Comparison of ENCODE assay signal across 21 mouse cellular contexts in genomic region chr10:103030931-103031330, GRCm38 (mm10). TPM values are rescaled to one million over a fixed set of nuclear protein-coding genes. Genes with fewer than 3 reads are reported as not detected.
DNase-seq lines count a peak whose midpoint lies in the region; ATAC-seq and TF ChIP-seq lines count a peak whose summit lies in the region.
"Had no signal": no experiment of that assay in that cellular context is flagged by ENCODE, and none has a peak within 500 bp of the region (broad histone marks: within the 10 kb centered on the region; RNA-seq: fewer than 3 reads in every experiment).

No protein-coding gene starts in this region.

- no peak overlapping the region for H3K9ac ChIP-seq in hindbrain, embryonic 11.5 days (ENCODE audit: low read depth, low read length)
- H3K9ac ChIP-seq in hindbrain, embryonic 14.5 days, result no peak overlapping the region
- H3K9ac ChIP-seq in midbrain, embryonic 16.5 days (ENCODE audit: low read depth, low read length), result no peak overlapping the region
- H3K9ac ChIP-seq in embryonic facial prominence, embryonic 13.5 days, result peak overlapping the region; percentile 98
- no peak overlapping the region for H3K9ac ChIP-seq in stomach, postnatal 0 days (ENCODE audit: low read length)
- H3K9ac ChIP-seq: limb, embryonic 15.5 days; liver, embryonic 15.5 days; neural tube, embryonic 12.5 days had no signal

- H3K9me3 ChIP-seq in hindbrain, embryonic 11.5 days (ENCODE audit: control insufficient read depth, low read length), result no peaks in the 10 kb centered on the region
- H3K9me3 ChIP-seq in hindbrain, embryonic 14.5 days (ENCODE audit: control insufficient read depth, low read length), result no peaks in the 10 kb centered on the region
- no peaks in the 10 kb centered on the region for H3K9me3 ChIP-seq in midbrain, embryonic 10.5 days (replicated peaks)
- H3K9me3 ChIP-seq in midbrain, embryonic 16.5 days (replicated peaks; ENCODE audit: control insufficient read depth, low read length, poor library complexity, severe bottlenecking), result no peaks in the 10 kb centered on the region
- no peaks in the 10 kb centered on the region for H3K9me3 ChIP-seq in embryonic facial prominence, embryonic 10.5 days
- no peaks in the 10 kb centered on the region for H3K9me3 ChIP-seq in embryonic facial prominence, embryonic 13.5 days
- no peaks in the 10 kb centered on the region for H3K9me3 ChIP-seq in stomach, postnatal 0 days (ENCODE audit: control insufficient read depth, low read length)
- H3K9me3 ChIP-seq: heart, embryonic 10.5 days; hindbrain, embryonic 10.5 days; limb, embryonic 15.5 days; liver, embryonic 15.5 days; neural tube, embryonic 12.5 days had no signal

- H3K4me1 ChIP-seq in hindbrain, embryonic 11.5 days (replicated peaks; ENCODE audit: control insufficient read depth, insufficient read depth, low read length), result peaks cover 3% of the 10 kb centered on the region
- H3K4me1 ChIP-seq in hindbrain, embryonic 14.5 days (replicated peaks; ENCODE audit: control insufficient read depth, insufficient read depth, low read length), result no peaks in the 10 kb centered on the region; the same call in 1 of the 2 replicates
- peaks cover 41% of the 10 kb centered on the region for H3K4me1 ChIP-seq in midbrain, embryonic 10.5 days
- peaks cover 5% of the 10 kb centered on the region; the same call in 1 of the 2 replicates for H3K4me1 ChIP-seq in midbrain, embryonic 16.5 days (ENCODE audit: control insufficient read depth, insufficient read depth, low read length)
- H3K4me1 ChIP-seq in embryonic facial prominence, embryonic 10.5 days, result peaks cover 28% of the 10 kb centered on the region
- H3K4me1 ChIP-seq in embryonic facial prominence, embryonic 13.5 days, result peaks cover 17% of the 10 kb centered on the region; the same call in 1 of the 2 replicates
- H3K4me1 ChIP-seq in stomach, postnatal 0 days (replicated peaks; ENCODE audit: control insufficient read depth, insufficient read depth), result no peaks in the 10 kb centered on the region

- peak; percentile 44 for DNase-seq in hindbrain, embryonic 11.5 days (ENCODE audit: low spot score)
- no peak for DNase-seq in hindbrain, embryonic 14.5 days (ENCODE audit: low spot score)
- DNase-seq in midbrain, embryonic 10.5 days (ENCODE audit: low spot score), result peak; percentile 14
- DNase-seq in embryonic facial prominence, embryonic 10.5 days (ENCODE audit: low spot score), result no peak
- DNase-seq in stomach, postnatal 0 days (ENCODE audit: low spot score), result no peak
- DNase-seq: cerebellum, adult 2 months; gastrocnemius, adult 2 months; kidney, adult 18-20 months; layer of hippocampus, postnatal 36 days; right cerebral cortex, postnatal 14 days; spleen, adult 18-20 months; thymus, adult 2 months had no signal

- WGBS in hindbrain, embryonic 11.5 days, result 4% methylated on average over 11 of the region's 11 CpGs
- 3% methylated on average over 11 of the region's 11 CpGs for WGBS in hindbrain, embryonic 14.5 days
- 2% methylated on average over 11 of the region's 11 CpGs for WGBS in midbrain, embryonic 10.5 days
- 6% methylated on average over 11 of the region's 11 CpGs for WGBS in midbrain, embryonic 16.5 days
- 3% methylated on average over 11 of the region's 11 CpGs for WGBS in embryonic facial prominence, embryonic 10.5 days
- 2% methylated on average over 11 of the region's 11 CpGs for WGBS in embryonic facial prominence, embryonic 13.5 days
- 3% methylated on average over 11 of the region's 11 CpGs for WGBS in stomach, postnatal 0 days

- no peak for TF ChIP-seq CTCF in stomach, postnatal 0 days (IDR thresholded peaks at IDR 0.05; ENCODE audit: low read depth)

- H3K4me3 ChIP-seq in hindbrain, embryonic 11.5 days (ENCODE audit: low read depth, low read length), result no peak overlapping the region
- H3K4me3 ChIP-seq in hindbrain, embryonic 14.5 days (replicated peaks; ENCODE audit: low read length), result no peak overlapping the region
- H3K4me3 ChIP-seq in midbrain, embryonic 10.5 days, result no peak overlapping the region
- no peak overlapping the region for H3K4me3 ChIP-seq in midbrain, embryonic 16.5 days (ENCODE audit: low read depth, low read length)
- H3K4me3 ChIP-seq in embryonic facial prominence, embryonic 10.5 days, result peak overlapping the region; percentile 65
- H3K4me3 ChIP-seq in embryonic facial prominence, embryonic 13.5 days, result peak overlapping the region; percentile 70
- no peak overlapping the region for H3K4me3 ChIP-seq in stomach, postnatal 0 days (ENCODE audit: low read depth, low read length)
- H3K4me3 ChIP-seq: gastrocnemius, adult 2 months; layer of hippocampus, adult 2 months; limb, embryonic 15.5 days; liver, embryonic 15.5 days; neural tube, embryonic 12.5 days had no signal

- no peak overlapping the region for H3K27ac ChIP-seq in hindbrain, embryonic 11.5 days (ENCODE audit: low read depth, low read length)
- no peak overlapping the region for H3K27ac ChIP-seq in hindbrain, embryonic 14.5 days
- H3K27ac ChIP-seq in midbrain, embryonic 10.5 days (replicated peaks), result no peak overlapping the region
- no peak overlapping the region for H3K27ac ChIP-seq in midbrain, embryonic 16.5 days (ENCODE audit: low read length)
- H3K27ac ChIP-seq in embryonic facial prominence, embryonic 10.5 days (replicated peaks), result peak overlapping the region; percentile 88; the same call in 1 of the 2 replicates
- peak overlapping the region; percentile 99 for H3K27ac ChIP-seq in embryonic facial prominence, embryonic 13.5 days
- no peak overlapping the region for H3K27ac ChIP-seq in stomach, postnatal 0 days (replicated peaks)
- H3K27ac ChIP-seq: gastrocnemius, adult 2 months; heart, embryonic 10.5 days; hindbrain, embryonic 10.5 days; layer of hippocampus, adult 2 months; limb, embryonic 15.5 days; liver, embryonic 15.5 days; neural tube, embryonic 12.5 days had no signal

- H3K4me2 ChIP-seq in hindbrain, embryonic 11.5 days (replicated peaks; ENCODE audit: low read depth, low read length), result no peak overlapping the region
- H3K4me2 ChIP-seq in hindbrain, embryonic 14.5 days (replicated peaks), result no peak overlapping the region
- no peak overlapping the region for H3K4me2 ChIP-seq in midbrain, embryonic 16.5 days (ENCODE audit: low read length)
- peak overlapping the region; percentile 62 for H3K4me2 ChIP-seq in embryonic facial prominence, embryonic 13.5 days
- no peak overlapping the region for H3K4me2 ChIP-seq in stomach, postnatal 0 days (replicated peaks; ENCODE audit: low read depth)
- H3K4me2 ChIP-seq: limb, embryonic 15.5 days; liver, embryonic 15.5 days; neural tube, embryonic 12.5 days had no signal

- no peak for TF ChIP-seq EP300 in stomach, postnatal 0 days (optimal IDR thresholded peaks at IDR 0.05)

- H3K27me3 ChIP-seq in hindbrain, embryonic 11.5 days (ENCODE audit: control insufficient read depth, insufficient read depth, low read length), result peaks cover 77% of the 10 kb centered on the region
- H3K27me3 ChIP-seq in hindbrain, embryonic 14.5 days (ENCODE audit: control insufficient read depth, insufficient read depth, low read length), result peaks cover 90% of the 10 kb centered on the region
- peaks cover 98% of the 10 kb centered on the region for H3K27me3 ChIP-seq in midbrain, embryonic 10.5 days (ENCODE audit: low read depth, poor library complexity, severe bottlenecking)
- H3K27me3 ChIP-seq in midbrain, embryonic 16.5 days (ENCODE audit: control insufficient read depth, insufficient read depth, low read depth, low read length), result peaks cover 54% of the 10 kb centered on the region
- peaks cover 98% of the 10 kb centered on the region for H3K27me3 ChIP-seq in embryonic facial prominence, embryonic 10.5 days (replicated peaks; ENCODE audit: low read depth, poor library complexity, severe bottlenecking)
- H3K27me3 ChIP-seq in embryonic facial prominence, embryonic 13.5 days, result peaks cover 61% of the 10 kb centered on the region
- peaks cover 28% of the 10 kb centered on the region; the same call in 1 of the 2 replicates for H3K27me3 ChIP-seq in stomach, postnatal 0 days (ENCODE audit: control insufficient read depth, insufficient read depth, low read length)

- no peaks in the 10 kb centered on the region for H3K36me3 ChIP-seq in hindbrain, embryonic 11.5 days (ENCODE audit: control insufficient read depth, insufficient read depth, low read length)
- H3K36me3 ChIP-seq in hindbrain, embryonic 14.5 days (replicated peaks; ENCODE audit: control insufficient read depth, insufficient read depth), result no peaks in the 10 kb centered on the region
- no peaks in the 10 kb centered on the region for H3K36me3 ChIP-seq in midbrain, embryonic 10.5 days
- no peaks in the 10 kb centered on the region for H3K36me3 ChIP-seq in midbrain, embryonic 16.5 days (ENCODE audit: control insufficient read depth, insufficient read depth, low read length)
- no peaks in the 10 kb centered on the region for H3K36me3 ChIP-seq in embryonic facial prominence, embryonic 10.5 days (replicated peaks)
- H3K36me3 ChIP-seq in embryonic facial prominence, embryonic 13.5 days, result no peaks in the 10 kb centered on the region
- H3K36me3 ChIP-seq in stomach, postnatal 0 days (ENCODE audit: control insufficient read depth, insufficient read depth, low read length), result no peaks in the 10 kb centered on the region
- H3K36me3 ChIP-seq: heart, embryonic 10.5 days; hindbrain, embryonic 10.5 days; limb, embryonic 15.5 days; liver, embryonic 15.5 days; neural tube, embryonic 12.5 days had no signal

- ATAC-seq in hindbrain, embryonic 11.5 days (ENCODE audit: low FRiP score), result no peak
- ATAC-seq in hindbrain, embryonic 14.5 days (ENCODE audit: low FRiP score), result no peak
- no peak for ATAC-seq in midbrain, embryonic 16.5 days
- ATAC-seq in embryonic facial prominence, embryonic 13.5 days (ENCODE audit: insufficient number of reproducible peaks, insufficient read depth, low FRiP score, low TSS enrichment, low read depth), result no peak
- ATAC-seq in stomach, postnatal 0 days (ENCODE audit: low FRiP score, low TSS enrichment), result no peak
- ATAC-seq: lung, postnatal 0 days had no signal

RNA-seq across cellular contexts. Expression of gene Alx1, which starts 0.9 kb away (rescaled TPM):
- polyA plus RNA-seq in hindbrain, embryonic 11.5 days (2014; fragmentation: Nextera tagmentation; extraction: Ambion mirVana), result 2.1 and 7.0 TPM in 2 replicates
- polyA plus RNA-seq in hindbrain, embryonic 14.5 days (2014; fragmentation: Nextera tagmentation; extraction: Ambion mirVana), result not detected in 2 replicates
- polyA plus RNA-seq in midbrain, embryonic 10.5 days (2016; fragmentation: Nextera tagmentation; extraction: Ambion mirVana), result 8.1 and 9.1 TPM in 2 replicates
- 0.28 and 0.47 TPM in 2 replicates for polyA plus RNA-seq in midbrain, embryonic 16.5 days (2015; fragmentation: Nextera tagmentation; extraction: Ambion mirVana)
- polyA plus RNA-seq in embryonic facial prominence, embryonic 10.5 days (2016; fragmentation: Nextera tagmentation; extraction: Ambion mirVana), result 67.7 and 110 TPM in 2 replicates
- 377 and 403 TPM in 2 replicates for polyA plus RNA-seq in embryonic facial prominence, embryonic 13.5 days (2015; fragmentation: Nextera tagmentation; extraction: Ambion mirVana)
- polyA plus RNA-seq in stomach, postnatal 0 days (2015; fragmentation: Nextera tagmentation; extraction: Ambion mirVana), result not detected in 2 replicates
- polyA plus RNA-seq: cerebellum, adult 2 months; lung, postnatal 0 days; thymus, adult 2 months had no signal

Comparison
In these comparisons a context has a peak if more than half of its experiments do, and no peak if none do; other contexts are left out.
1. DNase-seq: peak in hindbrain, embryonic 11.5 days (single experiment) and midbrain, embryonic 10.5 days (single experiment); none in hindbrain, embryonic 14.5 days (single experiment), embryonic facial prominence, embryonic 10.5 days (single experiment) and stomach, postnatal 0 days (single experiment).
2. H3K27ac ChIP-seq: peak in embryonic facial prominence, embryonic 10.5 days (single experiment) and embryonic facial prominence, embryonic 13.5 days (single experiment); none in hindbrain, embryonic 11.5 days (single experiment), hindbrain, embryonic 14.5 days (single experiment), midbrain, embryonic 10.5 days (single experiment), midbrain, embryonic 16.5 days (single experiment) and stomach, postnatal 0 days (single experiment).
3. H3K4me3 ChIP-seq: peak in embryonic facial prominence, embryonic 10.5 days (single experiment) and embryonic facial prominence, embryonic 13.5 days (single experiment); none in hindbrain, embryonic 11.5 days (single experiment), hindbrain, embryonic 14.5 days (single experiment), midbrain, embryonic 10.5 days (single experiment), midbrain, embryonic 16.5 days (single experiment) and stomach, postnatal 0 days (single experiment).